9 mouse cellular contexts compared by ENCODE assay signal in the genomic region with DNA sequence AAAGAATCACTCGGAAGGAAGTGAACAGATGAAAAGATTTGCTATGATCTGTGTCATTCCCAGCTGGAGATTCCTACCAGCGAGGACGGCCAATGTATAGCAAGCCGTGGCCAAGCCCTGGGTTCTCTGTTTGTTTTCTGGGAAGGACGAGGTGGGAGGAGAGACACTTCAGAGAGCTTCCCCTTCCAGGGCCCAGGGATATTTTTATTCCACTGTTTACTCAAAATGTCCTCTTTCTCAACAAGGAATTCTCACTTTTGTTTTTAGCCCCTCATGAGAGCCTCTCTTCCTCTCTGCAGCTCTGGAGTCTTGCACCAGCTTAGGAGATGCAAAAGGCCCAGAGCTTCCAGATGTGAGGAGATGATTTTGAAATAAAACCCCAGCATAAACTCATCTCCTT.
DNase-seq lines count a peak whose midpoint lies in the region; ATAC-seq and TF ChIP-seq lines count a peak whose summit lies in the region.
"Had no signal": no experiment of that assay in that cellular context is flagged by ENCODE, and none has a peak within 500 bp of the region (broad histone marks: within the 10 kb centered on the region; RNA-seq: fewer than 3 reads in every experiment).

No protein-coding gene starts in this region.

- H3K4me2 ChIP-seq in midbrain, embryonic 11.5 days: no peak overlapping the region
- H3K4me2 ChIP-seq in stomach, postnatal 0 days (replicated peaks; ENCODE audit: low read depth): peak overlapping the region; percentile 32; the same call in 1 of the 2 replicates
- H3K4me2 ChIP-seq: liver, embryonic 15.5 days had no signal

- no peaks in the 10 kb centered on the region for H3K9me3 ChIP-seq in midbrain, embryonic 10.5 days (replicated peaks)
- no peaks in the 10 kb centered on the region for H3K9me3 ChIP-seq in midbrain, embryonic 11.5 days (ENCODE audit: control insufficient read depth, low read length)
- no peaks in the 10 kb centered on the region for H3K9me3 ChIP-seq in stomach, postnatal 0 days (ENCODE audit: control insufficient read depth, low read length)
- H3K9me3 ChIP-seq: liver, embryonic 15.5 days had no signal

- no peaks in the 10 kb centered on the region for H3K27me3 ChIP-seq in midbrain, embryonic 10.5 days (ENCODE audit: low read depth, poor library complexity, severe bottlenecking)
- H3K27me3 ChIP-seq in midbrain, embryonic 11.5 days (ENCODE audit: control insufficient read depth, insufficient read depth, low read length): no peaks in the 10 kb centered on the region
- no peaks in the 10 kb centered on the region for H3K27me3 ChIP-seq in stomach, postnatal 0 days (ENCODE audit: control insufficient read depth, insufficient read depth, low read length)
- H3K27me3 ChIP-seq: liver, embryonic 15.5 days had no signal

- TF ChIP-seq CTCF in stomach, postnatal 0 days (IDR thresholded peaks at IDR 0.05; ENCODE audit: low read depth): no peak

- DNase-seq in frontal cortex, postnatal 14 days (ENCODE audit: low spot score in 2 of 2): no peak
- DNase-seq in midbrain, embryonic 10.5 days (ENCODE audit: low spot score): no peak
- no peak for DNase-seq in midbrain, embryonic 11.5 days (ENCODE audit: low spot score, missing footprints)
- peak; percentile 23 for DNase-seq in lung, postnatal 25 days (ENCODE audit: low spot score)
- no peak for DNase-seq in stomach, postnatal 0 days (ENCODE audit: low spot score)
- no peak for DNase-seq in adrenal gland, adult 8-10 months
- DNase-seq in urinary bladder, postnatal 10 days (ENCODE audit: low spot score): no peak

- H3K27ac ChIP-seq in midbrain, embryonic 10.5 days (replicated peaks): 0 out of 2 replicates have a peak overlapping the region, but pooled peaks have one; percentile 17
- no peak overlapping the region for H3K27ac ChIP-seq in midbrain, embryonic 11.5 days (ENCODE audit: low read depth, low read length)
- H3K27ac ChIP-seq in stomach, postnatal 0 days (replicated peaks): peak overlapping the region; percentile 45; the same call in 1 of the 2 replicates
- H3K27ac ChIP-seq: liver, embryonic 15.5 days had no signal

- H3K4me3 ChIP-seq in midbrain, embryonic 10.5 days: no peak overlapping the region
- H3K4me3 ChIP-seq in midbrain, embryonic 11.5 days (ENCODE audit: low read depth, low read length): no peak overlapping the region
- no peak overlapping the region for H3K4me3 ChIP-seq in stomach, postnatal 0 days (ENCODE audit: low read depth, low read length)
- H3K4me3 ChIP-seq: liver, embryonic 15.5 days had no signal

- H3K9ac ChIP-seq in midbrain, embryonic 11.5 days (ENCODE audit: low read length): no peak overlapping the region
- H3K9ac ChIP-seq in stomach, postnatal 0 days (ENCODE audit: low read length): no peak overlapping the region
- H3K9ac ChIP-seq: liver, embryonic 15.5 days had no signal

- WGBS in midbrain, embryonic 10.5 days: 45% methylated on average over 5 of the region's 5 CpGs
- 32% methylated on average over 5 of the region's 5 CpGs for WGBS in midbrain, embryonic 11.5 days
- WGBS in stomach, postnatal 0 days: 2% methylated on average over 5 of the region's 5 CpGs

- no peak for TF ChIP-seq EP300 in stomach, postnatal 0 days (optimal IDR thresholded peaks at IDR 0.05)

- no peaks in the 10 kb centered on the region for H3K36me3 ChIP-seq in midbrain, embryonic 10.5 days
- H3K36me3 ChIP-seq in midbrain, embryonic 11.5 days (ENCODE audit: control insufficient read depth, insufficient read depth, low read length): no peaks in the 10 kb centered on the region
- H3K36me3 ChIP-seq in stomach, postnatal 0 days (ENCODE audit: control insufficient read depth, insufficient read depth, low read length): no peaks in the 10 kb centered on the region
- H3K36me3 ChIP-seq: liver, embryonic 15.5 days had no signal

- ATAC-seq in frontal cortex, adult (ENCODE audit: low TSS enrichment): peak; percentile 64
- no peak for ATAC-seq in midbrain, embryonic 11.5 days (ENCODE audit: low FRiP score)
- peak; percentile 38; the same call in 1 of the 2 replicates for ATAC-seq in stomach, postnatal 0 days (ENCODE audit: low FRiP score, low TSS enrichment)

- peaks cover 52% of the 10 kb centered on the region for H3K4me1 ChIP-seq in midbrain, embryonic 10.5 days
- peaks cover 18% of the 10 kb centered on the region for H3K4me1 ChIP-seq in midbrain, embryonic 11.5 days (ENCODE audit: control insufficient read depth, insufficient read depth, low read length)
- H3K4me1 ChIP-seq in stomach, postnatal 0 days (replicated peaks; ENCODE audit: control insufficient read depth, insufficient read depth): peaks cover 7% of the 10 kb centered on the region
